Mouse (Mus musculus): ENCODE data around the gene Lnx2. TPM values are rescaled to one million over a fixed set of nuclear protein-coding genes. Genes with fewer than 3 reads are reported as not detected.

The Lnx2 gene
- polyA plus RNA-seq, 1 experiment from 2014 or later: 10.0 TPM

- H3K36me3 ChIP-seq: no peaks in the 10 kb centered on the region
- ATAC-seq (ENCODE audit: insufficient number of reproducible peaks, insufficient read depth, low FRiP score, low TSS enrichment, low read depth): no peak
- H3K4me2 ChIP-seq: no peak overlapping the region
- H3K27ac ChIP-seq: no peak overlapping the region
- no peaks in the 10 kb centered on the region for H3K9me3 ChIP-seq
- H3K4me1 ChIP-seq (replicated peaks): no peaks in the 10 kb centered on the region
- H3K27me3 ChIP-seq: peaks cover 20% of the 10 kb centered on the region; the same call in 1 of the 2 replicates
- WGBS: 67% methylated on average over 21 of the region's 21 CpGs
- H3K9ac ChIP-seq (replicated peaks): no peak overlapping the region
- no peak overlapping the region for H3K4me3 ChIP-seq (replicated peaks)
Measured at GRCm38 (mm10) chr5:146985725-146986433, 90.5 kb downstream of the Lnx2 start.

- no peaks in the 10 kb centered on the region for H3K4me1 ChIP-seq (replicated peaks)
- H3K27ac ChIP-seq: no peak overlapping the region
- H3K36me3 ChIP-seq: no peaks in the 10 kb centered on the region
- peaks cover 20% of the 10 kb centered on the region; the same call in 1 of the 2 replicates for H3K27me3 ChIP-seq
- no peak overlapping the region for H3K9ac ChIP-seq (replicated peaks)
- H3K4me3 ChIP-seq (replicated peaks): no peak overlapping the region
- WGBS: 11% methylated on average over 8 of the region's 8 CpGs
- no peaks in the 10 kb centered on the region for H3K9me3 ChIP-seq
- ATAC-seq (ENCODE audit: insufficient number of reproducible peaks, insufficient read depth, low FRiP score, low TSS enrichment, low read depth): no peak
- no peak overlapping the region for H3K4me2 ChIP-seq
Measured at GRCm38 (mm10) chr5:146983216-146983615, 93.2 kb downstream of the Lnx2 start.

GRCm38 (mm10) chr5:146981376-146981775 lies 95.0 kb downstream of the Lnx2 start:
- Histone ChIP-seq H3K9ac (replicated peaks) (no peak overlapping the region), H3K4me3 (replicated peaks) (no peak overlapping the region), H3K4me2 (no peak overlapping the region), H3K27ac (no peak overlapping the region), H3K4me1 (replicated peaks) (no peaks in the 10 kb centered on the region), H3K27me3 (peaks cover 20% of the 10 kb centered on the region; the same call in 1 of the 2 replicates), H3K36me3 (no peaks in the 10 kb centered on the region), H3K9me3 (no peaks in the 10 kb centered on the region)
- 88% methylated on average over 6 of the region's 6 CpGs for WGBS
- ATAC-seq (ENCODE audit: insufficient number of reproducible peaks, insufficient read depth, low FRiP score, low TSS enrichment, low read depth): no peak

GRCm38 (mm10) chr5:146974781-146975123 lies 101.6 kb downstream of the Lnx2 start:
- no peaks in the 10 kb centered on the region for H3K27me3 ChIP-seq
- no peaks in the 10 kb centered on the region for H3K4me1 ChIP-seq (replicated peaks)
- H3K9ac ChIP-seq (replicated peaks): no peak overlapping the region
- WGBS: 57% methylated on average over 13 of the region's 13 CpGs
- no peak overlapping the region for H3K4me2 ChIP-seq
- no peak overlapping the region for H3K4me3 ChIP-seq (replicated peaks)
- no peaks in the 10 kb centered on the region for H3K36me3 ChIP-seq
- ATAC-seq (ENCODE audit: insufficient number of reproducible peaks, insufficient read depth, low FRiP score, low TSS enrichment, low read depth): no peak
- H3K27ac ChIP-seq: no peak overlapping the region
- H3K9me3 ChIP-seq: no peaks in the 10 kb centered on the region

- Histone ChIP-seq H3K9me3 (no peaks in the 10 kb centered on the region), H3K4me1 (replicated peaks) (no peaks in the 10 kb centered on the region), H3K36me3 (no peaks in the 10 kb centered on the region), H3K27me3 (no peaks in the 10 kb centered on the region), H3K27ac (no peak overlapping the region), H3K9ac (replicated peaks) (no peak overlapping the region), H3K4me3 (replicated peaks) (no peak overlapping the region), H3K4me2 (no peak overlapping the region)
- no peak for ATAC-seq (ENCODE audit: insufficient number of reproducible peaks, insufficient read depth, low FRiP score, low TSS enrichment, low read depth)
- 86% methylated on average over 25 of the region's 25 CpGs for WGBS
Measured at GRCm38 (mm10) chr5:146973858-146974780, 102.3 kb downstream of the Lnx2 start.

GRCm38 (mm10) chr5:146973353-146973752 lies 103.0 kb downstream of the Lnx2 start:
- Histone ChIP-seq H3K27ac (no peak overlapping the region), H3K4me1 (replicated peaks) (no peaks in the 10 kb centered on the region), H3K27me3 (no peaks in the 10 kb centered on the region), H3K4me3 (replicated peaks) (no peak overlapping the region), H3K36me3 (no peaks in the 10 kb centered on the region), H3K9me3 (no peaks in the 10 kb centered on the region), H3K4me2 (no peak overlapping the region), H3K9ac (replicated peaks) (no peak overlapping the region)
- WGBS: 86% methylated on average over 9 of the region's 9 CpGs
- no peak for ATAC-seq (ENCODE audit: insufficient number of reproducible peaks, insufficient read depth, low FRiP score, low TSS enrichment, low read depth)

GRCm38 (mm10) chr5:146971776-146972561 lies 104.4 kb downstream of the Lnx2 start:
- Histone ChIP-seq H3K27me3 (no peaks in the 10 kb centered on the region), H3K4me3 (replicated peaks) (no peak overlapping the region), H3K36me3 (no peaks in the 10 kb centered on the region), H3K4me2 (no peak overlapping the region), H3K27ac (no peak overlapping the region), H3K9me3 (no peaks in the 10 kb centered on the region), H3K4me1 (replicated peaks) (no peaks in the 10 kb centered on the region), H3K9ac (replicated peaks) (no peak overlapping the region)
- ATAC-seq (ENCODE audit: insufficient number of reproducible peaks, insufficient read depth, low FRiP score, low TSS enrichment, low read depth): no peak
- 64% methylated on average over 10 of the region's 10 CpGs for WGBS

- no peak for ATAC-seq (ENCODE audit: insufficient number of reproducible peaks, insufficient read depth, low FRiP score, low TSS enrichment, low read depth)
- Histone ChIP-seq H3K27ac (no peak overlapping the region), H3K4me3 (replicated peaks) (no peak overlapping the region), H3K4me1 (replicated peaks) (no peaks in the 10 kb centered on the region), H3K27me3 (no peaks in the 10 kb centered on the region), H3K4me2 (no peak overlapping the region), H3K9me3 (no peaks in the 10 kb centered on the region), H3K36me3 (no peaks in the 10 kb centered on the region), H3K9ac (replicated peaks) (no peak overlapping the region)
- 75% methylated on average over 13 of the region's 13 CpGs for WGBS
Measured at GRCm38 (mm10) chr5:146968695-146969393, 107.5 kb downstream of the Lnx2 start.
